ENCODE assay signal across 18 mouse cellular contexts in genomic region chr9:25578674-25579596, GRCm38 (mm10).
A peak's percentile ranks its signal among the peaks of the same experiment; 100 is the strongest.
DNase-seq lines count a peak whose midpoint lies in the region; ATAC-seq and TF ChIP-seq lines count a peak whose summit lies in the region.
"Had no signal": no experiment of that assay in that cellular context is flagged by ENCODE, and none has a peak within 500 bp of the region (broad histone marks: within the 10 kb centered on the region; RNA-seq: fewer than 3 reads in every experiment).

No protein-coding gene starts in this region.

- no peak overlapping the region for H3K27ac ChIP-seq in heart, embryonic 14.5 days (replicated peaks in 1 of 2; ENCODE audit: control insufficient read depth in 1 of 2, insufficient read depth in 1 of 2, low read depth in 2 of 2, low read length in 2 of 2)
- H3K27ac ChIP-seq in midbrain, embryonic 11.5 days (ENCODE audit: low read depth, low read length) = no peak overlapping the region
- H3K27ac ChIP-seq in midbrain, embryonic 13.5 days = no peak overlapping the region
- no peak overlapping the region for H3K27ac ChIP-seq in cerebellum, adult 2 months (ENCODE audit: insufficient read depth, low read length)
- no peak overlapping the region for H3K27ac ChIP-seq in forebrain, postnatal 0 days (ENCODE audit: low read depth, low read length)
- H3K27ac ChIP-seq: embryonic facial prominence, embryonic 10.5 days; neural tube, embryonic 12.5 days had no signal

- no peak for TF ChIP-seq CTCF in cerebellum, adult 2 months (IDR thresholded peaks at IDR 0.05; ENCODE audit: borderline replicate concordance, insufficient read depth, low read depth, low read length)
- TF ChIP-seq CTCF in forebrain, postnatal 0 days (IDR thresholded peaks at IDR 0.05; ENCODE audit: low read depth) = no peak

- no peak for TF ChIP-seq POLR2A in cerebellum, adult 2 months (IDR thresholded peaks at IDR 0.05; ENCODE audit: borderline replicate concordance, insufficient read depth, low read length)

- H3K9me3 ChIP-seq in heart, embryonic 14.5 days (ENCODE audit: control insufficient read depth, low read length) = no peaks in the 10 kb centered on the region
- H3K9me3 ChIP-seq in midbrain, embryonic 11.5 days (ENCODE audit: control insufficient read depth, low read length) = no peaks in the 10 kb centered on the region
- H3K9me3 ChIP-seq in midbrain, embryonic 13.5 days = no peaks in the 10 kb centered on the region
- no peaks in the 10 kb centered on the region for H3K9me3 ChIP-seq in forebrain, postnatal 0 days (ENCODE audit: low read length)
- H3K9me3 ChIP-seq: embryonic facial prominence, embryonic 10.5 days; neural tube, embryonic 12.5 days had no signal

- no peak for ATAC-seq in heart, embryonic 14.5 days (ENCODE audit: insufficient number of reproducible peaks, insufficient read depth, low FRiP score, low read depth)
- ATAC-seq in midbrain, embryonic 11.5 days (ENCODE audit: low FRiP score) = no peak
- no peak for ATAC-seq in midbrain, embryonic 13.5 days
- peak; percentile 52 for ATAC-seq in megakaryocyte progenitor cell, adult 5-6 weeks (replicated peaks; ENCODE audit: poor library complexity)
- ATAC-seq in forebrain, postnatal 0 days = no peak
- ATAC-seq: forebrain, embryonic 14.5 days; inflammation-experienced regulatory T-cells, adult 6 months had no signal

- no peak overlapping the region for H3K4me3 ChIP-seq in heart, embryonic 14.5 days (ENCODE audit: control insufficient read depth in 1 of 2, insufficient read depth in 1 of 2, low read depth in 1 of 2, low read length in 2 of 2)
- H3K4me3 ChIP-seq in midbrain, embryonic 11.5 days (ENCODE audit: low read depth, low read length) = no peak overlapping the region
- no peak overlapping the region for H3K4me3 ChIP-seq in midbrain, embryonic 13.5 days (replicated peaks)
- no peak overlapping the region for H3K4me3 ChIP-seq in cerebellum, adult 2 months (replicated peaks; ENCODE audit: insufficient read depth, low read depth, low read length)
- H3K4me3 ChIP-seq in forebrain, postnatal 0 days (ENCODE audit: low read depth, low read length) = no peak overlapping the region
- H3K4me3 ChIP-seq: embryonic facial prominence, embryonic 10.5 days; erythroblast, embryonic 14.5 days; neural tube, embryonic 12.5 days had no signal

- H3K36me3 ChIP-seq in heart, embryonic 14.5 days (ENCODE audit: control insufficient read depth, insufficient read depth, low read length) = no peaks in the 10 kb centered on the region
- H3K36me3 ChIP-seq in midbrain, embryonic 11.5 days (ENCODE audit: control insufficient read depth, insufficient read depth, low read length) = no peaks in the 10 kb centered on the region
- no peaks in the 10 kb centered on the region for H3K36me3 ChIP-seq in midbrain, embryonic 13.5 days
- no peaks in the 10 kb centered on the region for H3K36me3 ChIP-seq in forebrain, postnatal 0 days (ENCODE audit: insufficient read depth)
- H3K36me3 ChIP-seq: embryonic facial prominence, embryonic 10.5 days; neural tube, embryonic 12.5 days had no signal

- H3K9ac ChIP-seq in heart, embryonic 14.5 days (ENCODE audit: low read length) = peak overlapping the region; percentile 21; the same call in 1 of the 2 replicates
- H3K9ac ChIP-seq in midbrain, embryonic 11.5 days (ENCODE audit: low read length) = no peak overlapping the region
- no peak overlapping the region for H3K9ac ChIP-seq in midbrain, embryonic 13.5 days (replicated peaks)
- no peak overlapping the region for H3K9ac ChIP-seq in forebrain, postnatal 0 days
- H3K9ac ChIP-seq: neural tube, embryonic 12.5 days had no signal

- H3K4me2 ChIP-seq in heart, embryonic 14.5 days (ENCODE audit: low read length) = no peak overlapping the region
- H3K4me2 ChIP-seq in midbrain, embryonic 11.5 days = no peak overlapping the region
- no peak overlapping the region for H3K4me2 ChIP-seq in midbrain, embryonic 13.5 days (replicated peaks)
- no peak overlapping the region for H3K4me2 ChIP-seq in forebrain, postnatal 0 days (ENCODE audit: low read depth)
- H3K4me2 ChIP-seq: neural tube, embryonic 12.5 days had no signal

- peaks cover 6 to 28% of the 10 kb centered on the region in 2 experiments; a peak in 3 of 4 replicates for H3K4me1 ChIP-seq in heart, embryonic 14.5 days (ENCODE audit: control insufficient read depth in 2 of 2, insufficient read depth in 2 of 2, low read length in 2 of 2)
- no peaks in the 10 kb centered on the region for H3K4me1 ChIP-seq in midbrain, embryonic 11.5 days (ENCODE audit: control insufficient read depth, insufficient read depth, low read length)
- no peaks in the 10 kb centered on the region for H3K4me1 ChIP-seq in midbrain, embryonic 13.5 days (replicated peaks)
- H3K4me1 ChIP-seq in cerebellum, adult 2 months (ENCODE audit: control insufficient read depth, insufficient read depth, low read length) = no peaks in the 10 kb centered on the region
- no peaks in the 10 kb centered on the region for H3K4me1 ChIP-seq in forebrain, postnatal 0 days (ENCODE audit: insufficient read depth)
- H3K4me1 ChIP-seq: neural tube, embryonic 12.5 days had no signal

- WGBS in heart, embryonic 14.5 days = 69% methylated on average over 7 of the region's 7 CpGs
- WGBS in midbrain, embryonic 11.5 days = 93% methylated on average over 7 of the region's 7 CpGs
- 93% methylated on average over 7 of the region's 7 CpGs for WGBS in midbrain, embryonic 13.5 days
- 93% methylated on average over 7 of the region's 7 CpGs for WGBS in cerebellum, adult 2 months
- 95% methylated on average over 7 of the region's 7 CpGs for WGBS in forebrain, postnatal 0 days

- no peak for DNase-seq in heart, adult 8-10 months (ENCODE audit: low spot score)
- peak; percentile 72 for DNase-seq in midbrain, embryonic 11.5 days (ENCODE audit: low spot score, missing footprints)
- DNase-seq in cerebellum, adult 2 months = no peak
- no peak for DNase-seq in kidney, adult 8-10 months
- no peak for DNase-seq in forebrain, postnatal 0 days
- DNase-seq: adrenal gland, postnatal 10 days; cerebellum, adult 11 months; heart, adult 18-20 months; kidney, postnatal 14 days; thymus, adult 18-20 months had no signal

- H3K27me3 ChIP-seq in heart, embryonic 14.5 days (ENCODE audit: control insufficient read depth, insufficient read depth, low read length) = no peaks in the 10 kb centered on the region
- H3K27me3 ChIP-seq in midbrain, embryonic 11.5 days (ENCODE audit: control insufficient read depth, insufficient read depth, low read length) = no peaks in the 10 kb centered on the region
- no peaks in the 10 kb centered on the region for H3K27me3 ChIP-seq in midbrain, embryonic 13.5 days
- H3K27me3 ChIP-seq in cerebellum, adult 2 months (ENCODE audit: control insufficient read depth, insufficient read depth, low read length) = no peaks in the 10 kb centered on the region
- no peaks in the 10 kb centered on the region for H3K27me3 ChIP-seq in forebrain, postnatal 0 days (ENCODE audit: insufficient read depth, low read length)
- H3K27me3 ChIP-seq: neural tube, embryonic 12.5 days had no signal
